Mouse (Mus musculus): ENCODE results near the gene Cth.

DNA sequence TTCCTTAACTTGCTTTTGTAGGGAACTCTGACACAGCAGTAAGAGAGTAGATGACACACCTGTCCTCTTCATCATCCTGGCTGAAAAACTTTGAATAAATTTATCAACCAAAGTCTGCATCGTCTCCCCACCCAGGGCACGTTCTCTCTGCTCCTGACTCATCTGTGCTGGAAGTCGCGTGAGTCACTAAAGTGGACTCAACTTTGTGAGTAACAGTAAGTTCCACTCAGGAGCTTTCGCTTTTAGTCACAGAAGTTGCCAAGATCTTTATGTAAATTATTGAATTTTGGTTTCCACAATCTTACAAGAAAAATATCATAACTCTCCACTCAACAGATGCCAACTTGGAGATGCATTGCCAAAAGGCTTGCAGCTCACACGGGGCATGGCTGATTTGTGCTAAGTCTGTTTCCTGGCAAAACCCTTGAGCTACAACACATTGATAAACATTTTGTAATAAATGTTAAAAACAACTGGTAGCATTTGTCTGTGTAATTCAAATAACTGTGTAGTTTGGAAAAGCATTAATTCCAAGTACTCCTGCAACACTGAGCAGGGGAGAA is 40.7 kb downstream of the Cth start:
- no peak for TF ChIP-seq CTCF (IDR thresholded peaks at IDR 0.05; ENCODE audit: borderline replicate concordance, control insufficient read depth, extremely low read depth, insufficient read depth, low read length, poor library complexity)
- no peak for TF ChIP-seq POLR2A (IDR thresholded peaks at IDR 0.05; ENCODE audit: control insufficient read depth, extremely low read depth, insufficient read depth, low read length, poor library complexity)
